Mouse (Mus musculus): ENCODE measurements around the gene Gatad2a. TPM values are rescaled to one million over a fixed set of nuclear protein-coding genes. Genes with fewer than 3 reads are reported as not detected.
"Not testable (repeated sequence)": the region's sequence is repeated elsewhere in the genome, so short reads cannot be mapped to it uniquely, and the experiment has no call there.

Gene Gatad2a
- polyA plus RNA-seq, 1 experiment from 2014 or later, result 52.2 TPM

GRCm38 (mm10) chr8:70003204-70003657 is 7.0 kb upstream of the Gatad2a start:
- no peak for ATAC-seq (ENCODE audit: insufficient number of reproducible peaks, insufficient read depth, low FRiP score, low read depth)
- H3K36me3 ChIP-seq (ENCODE audit: control insufficient read depth, insufficient read depth, low read length), result no peaks in the 10 kb centered on the region
- WGBS, result 68% methylated on average over 4 of the region's 4 CpGs
- H3K27ac ChIP-seq (replicated peaks in 1 of 2; ENCODE audit: control insufficient read depth in 1 of 2, insufficient read depth in 1 of 2, low read depth in 2 of 2, low read length in 2 of 2), result no peak overlapping the region
- H3K9me3 ChIP-seq (ENCODE audit: control insufficient read depth, low read length), result no peaks in the 10 kb centered on the region
- no peak overlapping the region for H3K4me3 ChIP-seq (ENCODE audit: control insufficient read depth in 1 of 2, insufficient read depth in 1 of 2, low read depth in 1 of 2, low read length in 2 of 2)
- no peaks in the 10 kb centered on the region for H3K27me3 ChIP-seq (ENCODE audit: control insufficient read depth, insufficient read depth, low read length)
- no peak overlapping the region for H3K9ac ChIP-seq (ENCODE audit: low read length)
- no peak overlapping the region for H3K4me2 ChIP-seq (ENCODE audit: low read length)
- peaks cover 4 to 7% of the 10 kb centered on the region in 2 experiments; a peak in 2 of 4 replicates for H3K4me1 ChIP-seq (ENCODE audit: control insufficient read depth in 2 of 2, insufficient read depth in 2 of 2, low read length in 2 of 2)

DNA sequence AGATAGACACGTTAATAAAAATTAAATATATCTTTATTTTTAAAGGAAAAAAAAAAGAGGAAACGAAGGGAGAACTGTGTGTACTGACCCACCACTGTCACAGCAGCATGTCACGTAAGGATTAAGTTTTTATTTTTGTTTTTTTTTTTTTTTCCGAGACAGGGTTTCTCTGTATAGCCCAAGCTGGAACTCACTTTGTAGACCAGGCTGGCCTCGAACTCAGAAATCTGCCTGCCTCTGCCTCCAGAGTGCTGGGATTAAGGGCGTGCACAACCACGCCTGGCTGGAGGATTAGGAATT is 5.7 kb upstream of the Gatad2a start:
- peak overlapping the region in 1 of 2 experiments; percentile 95; a peak in 2 of 4 replicates for H3K27ac ChIP-seq (replicated peaks in 1 of 2; ENCODE audit: control insufficient read depth in 1 of 2, insufficient read depth in 1 of 2, low read depth in 2 of 2, low read length in 2 of 2)
- 33% methylated on average over 7 of the region's 7 CpGs for WGBS
- H3K9ac ChIP-seq (ENCODE audit: low read length), result peak overlapping the region; percentile 69
- peak overlapping the region; percentile 67 for H3K4me2 ChIP-seq (ENCODE audit: low read length)
- not testable (repeated sequence) for H3K9me3 ChIP-seq (ENCODE audit: control insufficient read depth, low read length); H3K27me3 ChIP-seq (ENCODE audit: control insufficient read depth, insufficient read depth, low read length); H3K36me3 ChIP-seq (ENCODE audit: control insufficient read depth, insufficient read depth, low read length); ATAC-seq (ENCODE audit: insufficient number of reproducible peaks, insufficient read depth, low FRiP score, low read depth)
- peak overlapping the region in 1 of 2 experiments; percentile 32; a peak in 1 of 4 replicates for H3K4me3 ChIP-seq (ENCODE audit: control insufficient read depth in 1 of 2, insufficient read depth in 1 of 2, low read depth in 1 of 2, low read length in 2 of 2)
- H3K4me1 ChIP-seq (ENCODE audit: control insufficient read depth in 2 of 2, insufficient read depth in 2 of 2, low read length in 2 of 2), result peaks cover 4 to 11% of the 10 kb centered on the region in 2 experiments; a peak in 3 of 4 replicates

DNA sequence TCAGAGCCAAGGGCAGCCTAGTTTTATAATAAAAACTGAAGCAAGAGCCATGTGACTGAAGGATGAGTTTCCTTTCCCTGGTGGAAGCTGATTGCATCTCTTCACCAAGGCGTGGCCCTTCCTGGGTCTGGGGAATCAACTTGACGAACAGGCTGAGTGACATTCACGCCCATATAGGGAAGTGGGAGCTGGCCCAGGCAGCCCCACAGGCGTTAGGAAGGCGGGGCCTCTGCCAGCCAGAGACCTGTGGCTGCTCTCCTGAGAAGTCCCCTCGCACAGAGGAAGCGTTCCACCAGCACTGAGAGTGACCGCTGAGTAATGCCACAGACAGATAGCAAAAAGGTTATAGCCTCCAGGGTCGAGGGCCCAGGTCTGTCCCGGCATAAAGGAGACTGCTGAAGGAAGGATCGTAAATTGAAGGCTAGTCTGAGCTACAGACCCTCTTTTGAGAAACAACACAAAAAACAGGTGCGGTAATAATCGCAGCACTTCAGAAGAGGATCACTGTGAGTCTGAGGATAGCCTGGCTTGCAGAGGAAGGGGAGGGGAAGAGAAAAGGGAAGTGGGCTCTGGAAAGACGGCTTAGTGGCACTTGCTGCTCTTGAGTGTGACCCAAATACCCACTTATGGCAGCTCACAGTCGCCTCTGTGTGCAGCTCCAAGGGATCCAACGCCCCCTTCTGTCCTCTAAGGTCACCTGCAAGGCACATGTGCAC is 5.2 kb upstream of the Gatad2a start:
- Histone ChIP-seq H3K27me3 (ENCODE audit: control insufficient read depth, insufficient read depth, low read length) (no peaks in the 10 kb centered on the region), H3K4me1 (ENCODE audit: control insufficient read depth in 2 of 2, insufficient read depth in 2 of 2, low read length in 2 of 2) (peaks cover 4 to 12% of the 10 kb centered on the region in 2 experiments; a peak in 3 of 4 replicates), H3K4me3 (ENCODE audit: control insufficient read depth in 1 of 2, insufficient read depth in 1 of 2, low read depth in 1 of 2, low read length in 2 of 2) (peak overlapping the region; percentile 32 to 36), H3K4me2 (ENCODE audit: low read length) (peak overlapping the region; percentile 67), H3K36me3 (ENCODE audit: control insufficient read depth, insufficient read depth, low read length) (no peaks in the 10 kb centered on the region), H3K27ac (replicated peaks in 1 of 2; ENCODE audit: control insufficient read depth in 1 of 2, insufficient read depth in 1 of 2, low read depth in 2 of 2, low read length in 2 of 2) (peak overlapping the region; percentile 95 to 99), H3K9me3 (ENCODE audit: control insufficient read depth, low read length) (no peaks in the 10 kb centered on the region), H3K9ac (ENCODE audit: low read length) (peak overlapping the region; percentile 69)
- ATAC-seq (ENCODE audit: insufficient number of reproducible peaks, insufficient read depth, low FRiP score, low read depth), result peak; percentile 63
- WGBS, result 1% methylated on average over 16 of the region's 16 CpGs

DNA sequence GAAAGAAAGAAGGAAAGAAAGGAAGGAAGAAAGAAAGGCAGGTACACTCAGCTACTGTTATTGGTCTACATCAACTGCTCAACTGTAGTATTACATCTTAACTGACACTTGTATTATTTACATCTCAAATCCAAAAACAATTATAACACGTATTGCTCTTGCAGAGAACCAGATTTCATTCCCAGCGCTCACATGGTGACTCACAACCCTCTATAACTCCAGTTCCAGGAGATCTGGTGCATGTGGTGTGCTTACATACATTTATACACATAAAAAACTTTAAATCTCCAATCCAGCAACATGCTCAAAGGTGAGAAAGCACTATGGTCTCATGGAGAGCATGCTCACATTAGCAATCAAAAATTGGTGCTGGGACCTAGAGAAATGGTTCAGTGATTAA is 4.0 kb upstream of the Gatad2a start:
- peaks cover 3 to 14% of the 10 kb centered on the region in 2 experiments; a peak in 3 of 4 replicates for H3K4me1 ChIP-seq (ENCODE audit: control insufficient read depth in 2 of 2, insufficient read depth in 2 of 2, low read length in 2 of 2)
- H3K4me3 ChIP-seq (ENCODE audit: control insufficient read depth in 1 of 2, insufficient read depth in 1 of 2, low read depth in 1 of 2, low read length in 2 of 2), result no peak overlapping the region
- WGBS, result 87% methylated on average over 2 of the region's 2 CpGs
- H3K9me3 ChIP-seq (ENCODE audit: control insufficient read depth, low read length), result no peaks in the 10 kb centered on the region
- ATAC-seq (ENCODE audit: insufficient number of reproducible peaks, insufficient read depth, low FRiP score, low read depth), result no peak
- H3K27ac ChIP-seq (replicated peaks in 1 of 2; ENCODE audit: control insufficient read depth in 1 of 2, insufficient read depth in 1 of 2, low read depth in 2 of 2, low read length in 2 of 2), result no peak overlapping the region
- H3K27me3 ChIP-seq (ENCODE audit: control insufficient read depth, insufficient read depth, low read length), result no peaks in the 10 kb centered on the region
- H3K4me2 ChIP-seq (ENCODE audit: low read length), result no peak overlapping the region
- H3K9ac ChIP-seq (ENCODE audit: low read length), result no peak overlapping the region
- H3K36me3 ChIP-seq (ENCODE audit: control insufficient read depth, insufficient read depth, low read length), result no peaks in the 10 kb centered on the region

- H3K27ac ChIP-seq (replicated peaks in 1 of 2; ENCODE audit: control insufficient read depth in 1 of 2, insufficient read depth in 1 of 2, low read depth in 2 of 2, low read length in 2 of 2), result no peak overlapping the region
- H3K27me3 ChIP-seq (ENCODE audit: control insufficient read depth, insufficient read depth, low read length), result no peaks in the 10 kb centered on the region
- H3K4me2 ChIP-seq (ENCODE audit: low read length), result no peak overlapping the region
- 91% methylated on average over 4 of the region's 4 CpGs for WGBS
- no peak overlapping the region for H3K4me3 ChIP-seq (ENCODE audit: control insufficient read depth in 1 of 2, insufficient read depth in 1 of 2, low read depth in 1 of 2, low read length in 2 of 2)
- no peaks in the 10 kb centered on the region for H3K9me3 ChIP-seq (ENCODE audit: control insufficient read depth, low read length)
- no peak overlapping the region for H3K9ac ChIP-seq (ENCODE audit: low read length)
- H3K36me3 ChIP-seq (ENCODE audit: control insufficient read depth, insufficient read depth, low read length), result no peaks in the 10 kb centered on the region
- ATAC-seq (ENCODE audit: insufficient number of reproducible peaks, insufficient read depth, low FRiP score, low read depth), result no peak
- H3K4me1 ChIP-seq (ENCODE audit: control insufficient read depth in 2 of 2, insufficient read depth in 2 of 2, low read length in 2 of 2), result peaks cover 5 to 21% of the 10 kb centered on the region in 2 experiments; a peak in 3 of 4 replicates
Observed at GRCm38 (mm10) chr8:69999236-69999635, 3.1 kb upstream of the Gatad2a start.

DNA sequence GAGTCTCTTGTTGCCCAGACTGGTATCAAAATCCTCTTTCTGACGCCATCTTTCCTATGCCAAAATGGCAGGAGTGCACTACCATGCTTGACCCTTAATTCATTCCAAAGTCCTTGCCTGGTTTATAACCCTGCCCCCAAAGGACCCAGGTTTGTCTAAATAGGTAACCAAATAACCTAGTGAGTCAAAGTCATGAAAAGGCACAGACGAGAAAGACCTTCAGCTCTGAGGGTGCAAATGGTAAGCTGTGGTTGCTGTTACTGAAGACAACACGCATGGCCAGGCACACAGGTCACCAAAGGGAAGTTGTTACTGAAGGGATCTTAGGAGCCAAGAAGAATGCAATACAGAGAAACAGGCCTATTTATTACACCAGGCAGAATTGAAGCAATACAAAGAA is 2.5 kb upstream of the Gatad2a start:
- WGBS, result 90% methylated on average over 3 of the region's 3 CpGs
- Histone ChIP-seq H3K4me1 (ENCODE audit: control insufficient read depth in 2 of 2, insufficient read depth in 2 of 2, low read length in 2 of 2) (peaks cover 5 to 23% of the 10 kb centered on the region in 2 experiments; a peak in 3 of 4 replicates), H3K36me3 (ENCODE audit: control insufficient read depth, insufficient read depth, low read length) (no peaks in the 10 kb centered on the region), H3K9me3 (ENCODE audit: control insufficient read depth, low read length) (no peaks in the 10 kb centered on the region), H3K4me2 (ENCODE audit: low read length) (no peak overlapping the region), H3K9ac (ENCODE audit: low read length) (no peak overlapping the region), H3K27me3 (ENCODE audit: control insufficient read depth, insufficient read depth, low read length) (no peaks in the 10 kb centered on the region), H3K27ac (replicated peaks in 1 of 2; ENCODE audit: control insufficient read depth in 1 of 2, insufficient read depth in 1 of 2, low read depth in 2 of 2, low read length in 2 of 2) (no peak overlapping the region), H3K4me3 (ENCODE audit: control insufficient read depth in 1 of 2, insufficient read depth in 1 of 2, low read depth in 1 of 2, low read length in 2 of 2) (no peak overlapping the region)
- no peak for ATAC-seq (ENCODE audit: insufficient number of reproducible peaks, insufficient read depth, low FRiP score, low read depth)

DNA sequence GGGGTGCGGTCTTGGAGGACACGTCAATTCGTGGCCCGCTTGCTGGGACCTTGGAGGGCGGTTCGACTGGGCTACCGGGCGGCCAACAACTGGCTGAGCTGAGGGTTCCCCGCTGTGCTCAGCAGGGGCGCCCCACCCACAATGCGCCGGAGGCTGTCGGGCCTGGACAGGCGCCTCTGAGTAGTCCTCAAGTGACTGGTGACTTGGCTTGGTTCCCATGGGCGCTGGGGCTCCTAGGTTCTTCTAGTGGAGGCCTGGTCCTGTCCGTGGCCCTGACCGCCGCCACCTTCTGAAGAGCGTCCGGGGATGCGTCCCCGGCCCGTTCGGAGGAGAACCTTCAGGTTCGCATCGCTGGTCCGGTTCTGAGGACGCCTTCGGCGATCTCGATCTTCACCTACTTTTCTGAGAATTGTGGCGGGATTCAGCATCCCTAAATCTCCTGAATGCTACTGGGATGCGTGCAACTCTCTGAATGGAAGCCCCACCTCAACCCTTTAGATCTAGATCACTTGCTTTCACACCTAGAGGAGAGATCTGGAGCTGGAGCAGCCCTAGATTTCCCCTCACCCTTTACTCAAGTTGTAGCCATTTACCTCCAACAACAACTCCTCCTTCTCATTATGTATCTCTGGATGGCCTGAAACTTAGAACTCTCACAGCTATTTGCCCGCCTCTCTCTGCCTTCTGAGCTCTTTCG is 553 bp upstream of the Gatad2a start:
- ATAC-seq (ENCODE audit: insufficient number of reproducible peaks, insufficient read depth, low FRiP score, low read depth), result no peak
- H3K4me1 ChIP-seq (ENCODE audit: control insufficient read depth in 2 of 2, insufficient read depth in 2 of 2, low read length in 2 of 2), result peaks cover 5 to 31% of the 10 kb centered on the region in 2 experiments; a peak in 3 of 4 replicates
- peak overlapping the region; percentile 88 for H3K9ac ChIP-seq (ENCODE audit: low read length)
- H3K9me3 ChIP-seq (ENCODE audit: control insufficient read depth, low read length), result no peaks in the 10 kb centered on the region
- H3K27ac ChIP-seq (replicated peaks in 1 of 2; ENCODE audit: control insufficient read depth in 1 of 2, insufficient read depth in 1 of 2, low read depth in 2 of 2, low read length in 2 of 2), result peak overlapping the region; percentile 94 to 95
- no peaks in the 10 kb centered on the region for H3K27me3 ChIP-seq (ENCODE audit: control insufficient read depth, insufficient read depth, low read length)
- peak overlapping the region; percentile 84 to 95 for H3K4me3 ChIP-seq (ENCODE audit: control insufficient read depth in 1 of 2, insufficient read depth in 1 of 2, low read depth in 1 of 2, low read length in 2 of 2)
- peak overlapping the region; percentile 89 for H3K4me2 ChIP-seq (ENCODE audit: low read length)
- 3% methylated on average over 34 of the region's 35 CpGs for WGBS
- H3K36me3 ChIP-seq (ENCODE audit: control insufficient read depth, insufficient read depth, low read length), result peaks cover 5% of the 10 kb centered on the region; the same call in 1 of the 2 replicates
